ENCODE assay signal across 10 mouse cellular contexts in genomic region chr9:42039000-42039992, GRCm38 (mm10).
DNase-seq lines count a peak whose midpoint lies in the region; ATAC-seq and TF ChIP-seq lines count a peak whose summit lies in the region.
"Had no signal": no experiment of that assay in that cellular context is flagged by ENCODE, and none has a peak within 500 bp of the region (broad histone marks: within the 10 kb centered on the region; RNA-seq: fewer than 3 reads in every experiment).

No protein-coding gene starts in this region.

- H3K4me3 ChIP-seq in layer of hippocampus, adult 2 months, result no peak overlapping the region
- no peak overlapping the region for H3K4me3 ChIP-seq in cerebellum, adult 2 months (replicated peaks; ENCODE audit: insufficient read depth, low read depth, low read length)
- H3K4me3 ChIP-seq in hindbrain, embryonic 15.5 days, result no peak overlapping the region
- no peak overlapping the region for H3K4me3 ChIP-seq in neural tube, embryonic 14.5 days (ENCODE audit: low read depth, low read length)
- H3K4me3 ChIP-seq: myocyte had no signal

- ATAC-seq in hindbrain, embryonic 15.5 days (ENCODE audit: low FRiP score, low read depth), result peak; percentile 66
- ATAC-seq in neural tube, embryonic 14.5 days (ENCODE audit: low read depth), result peak; percentile 86

- 50% methylated on average over 18 of the region's 18 CpGs for WGBS in cerebellum, adult 2 months
- 54% methylated on average over 18 of the region's 18 CpGs for WGBS in hindbrain, embryonic 15.5 days
- 56% methylated on average over 18 of the region's 18 CpGs for WGBS in neural tube, embryonic 14.5 days

- H3K9me3 ChIP-seq in hindbrain, embryonic 15.5 days, result no peaks in the 10 kb centered on the region
- H3K9me3 ChIP-seq in neural tube, embryonic 14.5 days (ENCODE audit: control insufficient read depth, low read length), result no peaks in the 10 kb centered on the region

- peaks cover 3% of the 10 kb centered on the region; the same call in 1 of the 2 replicates for H3K36me3 ChIP-seq in hindbrain, embryonic 15.5 days
- 0 out of 2 replicates have a peak, but pooled peaks cover 4% of the 10 kb centered on the region for H3K36me3 ChIP-seq in neural tube, embryonic 14.5 days (ENCODE audit: control insufficient read depth, insufficient read depth, low read length)

- peaks cover 42% of the 10 kb centered on the region for H3K4me1 ChIP-seq in cerebellum, adult 2 months (ENCODE audit: control insufficient read depth, insufficient read depth, low read length)
- peaks cover 22% of the 10 kb centered on the region for H3K4me1 ChIP-seq in hindbrain, embryonic 15.5 days (replicated peaks)
- H3K4me1 ChIP-seq in neural tube, embryonic 14.5 days (ENCODE audit: control insufficient read depth, insufficient read depth, low read length), result peaks cover 13% of the 10 kb centered on the region; the same call in 1 of the 2 replicates

- no peak for DNase-seq in layer of hippocampus, adult 2 months (ENCODE audit: low spot score in 2 of 2)
- no peak for DNase-seq in layer of hippocampus, adult 9-10 months (ENCODE audit: low spot score)
- DNase-seq in cerebellum, adult 2 months, result peak; percentile 85 to 93
- DNase-seq in left cerebral cortex, adult 11 months (ENCODE audit: low spot score), result no peak
- DNase-seq in spleen, postnatal 36 days (ENCODE audit: low spot score in 2 of 2), result no peak
- no peak for DNase-seq in adrenal gland, adult 18-20 months (ENCODE audit: low spot score in 2 of 2)
- DNase-seq: adrenal gland, adult 2 months had no signal

- H3K9ac ChIP-seq in hindbrain, embryonic 15.5 days, result no peak overlapping the region
- H3K9ac ChIP-seq in neural tube, embryonic 14.5 days (replicated peaks; ENCODE audit: low read depth, low read length), result no peak overlapping the region

- no peaks in the 10 kb centered on the region for H3K27me3 ChIP-seq in cerebellum, adult 2 months (ENCODE audit: control insufficient read depth, insufficient read depth, low read length)
- H3K27me3 ChIP-seq in hindbrain, embryonic 15.5 days, result no peaks in the 10 kb centered on the region
- H3K27me3 ChIP-seq in neural tube, embryonic 14.5 days (ENCODE audit: control insufficient read depth, insufficient read depth, low read length), result no peaks in the 10 kb centered on the region

- TF ChIP-seq CTCF in layer of hippocampus, adult 2 months (conservative IDR thresholded peaks at IDR 0.05), result no peak
- no peak; the same call in 1 of the 2 replicates for TF ChIP-seq CTCF in cerebellum, adult 2 months (IDR thresholded peaks at IDR 0.05; ENCODE audit: borderline replicate concordance, insufficient read depth, low read depth, low read length)

- no peak overlapping the region for H3K4me2 ChIP-seq in hindbrain, embryonic 15.5 days
- no peak overlapping the region for H3K4me2 ChIP-seq in neural tube, embryonic 14.5 days (ENCODE audit: low read depth, low read length)

- TF ChIP-seq POLR2A in cerebellum, adult 2 months (IDR thresholded peaks at IDR 0.05; ENCODE audit: borderline replicate concordance, insufficient read depth, low read length), result no peak

- H3K27ac ChIP-seq in layer of hippocampus, adult 2 months, result peak overlapping the region; percentile 14; the same call in 1 of the 2 replicates
- no peak overlapping the region for H3K27ac ChIP-seq in cerebellum, adult 2 months (ENCODE audit: insufficient read depth, low read length)
- H3K27ac ChIP-seq in hindbrain, embryonic 15.5 days (replicated peaks), result peak overlapping the region; percentile 64
- H3K27ac ChIP-seq in neural tube, embryonic 14.5 days (ENCODE audit: low read depth, low read length), result peak overlapping the region; percentile 87

Comparison
In these comparisons a context has a peak if more than half of its experiments do, and no peak if none do; other contexts are left out.
1. DNase-seq: peak in cerebellum, adult 2 months (2 of 2); none in layer of hippocampus, adult 2 months (0 of 2), layer of hippocampus, adult 9-10 months (single experiment), left cerebral cortex, adult 11 months (single experiment), spleen, postnatal 36 days (0 of 2) and adrenal gland, adult 18-20 months (0 of 2).